ENCODE assay signal across 10 mouse cellular contexts in the genomic region with DNA sequence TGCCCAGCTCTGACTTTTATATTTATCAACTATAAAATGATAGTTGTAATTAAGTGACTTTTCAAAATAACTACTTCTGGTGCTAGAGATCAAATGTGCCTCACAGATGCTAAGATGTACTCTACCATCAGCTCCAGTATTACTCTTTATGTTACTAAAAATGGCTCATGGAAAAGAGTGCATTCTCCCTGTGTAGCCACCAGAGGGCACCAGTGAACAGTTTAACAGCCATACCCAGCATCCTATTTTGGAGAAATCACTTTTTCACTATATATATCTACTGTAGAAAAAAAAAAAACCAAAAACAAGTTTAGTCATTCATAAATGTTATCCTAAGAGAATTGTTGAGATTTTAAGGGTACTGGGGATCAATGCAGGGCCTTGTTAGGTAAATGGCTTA. TPM values are rescaled to one million over a fixed set of nuclear protein-coding genes. Genes with fewer than 3 reads are reported as not detected.
A peak's percentile ranks its signal among the peaks of the same experiment; 100 is the strongest.
DNase-seq lines count a peak whose midpoint lies in the region; ATAC-seq lines count a peak whose summit lies in the region.
"Had no signal": no experiment of that assay in that cellular context is flagged by ENCODE, and none has a peak within 500 bp of the region (broad histone marks: within the 10 kb centered on the region; RNA-seq: fewer than 3 reads in every experiment).

No protein-coding gene starts in this region.

- H3K4me2 ChIP-seq in hindbrain, embryonic 13.5 days: no peak overlapping the region
- H3K4me2 ChIP-seq: limb, embryonic 13.5 days; stomach, embryonic 15.5 days had no signal

- no peaks in the 10 kb centered on the region for H3K27me3 ChIP-seq in hindbrain, embryonic 10.5 days (ENCODE audit: insufficient read depth, poor library complexity, severe bottlenecking)
- H3K27me3 ChIP-seq in hindbrain, embryonic 13.5 days: no peaks in the 10 kb centered on the region
- H3K27me3 ChIP-seq: limb, embryonic 13.5 days; stomach, embryonic 15.5 days had no signal

- H3K4me1 ChIP-seq in hindbrain, embryonic 10.5 days (replicated peaks): peaks cover 31% of the 10 kb centered on the region
- H3K4me1 ChIP-seq in hindbrain, embryonic 13.5 days (replicated peaks): peaks cover 22% of the 10 kb centered on the region

- intact Hi-C loops in left cerebral cortex, postnatal 14 days (cut with DNase I): loop anchor here (5.0 kb wide), 2 partner anchors 81 to 761 kb away; a partner anchor contains a TSS

- DNase-seq in hindbrain, embryonic 10.5 days (ENCODE audit: low spot score): peak; percentile 34
- DNase-seq in B cell, adult 2 months: peak; percentile 78 to 79
- DNase-seq in R1 (ENCODE audit: low read depth, low spot score): peak; percentile 58
- DNase-seq in embryo, embryonic 9.5 days (ENCODE audit: extremely low spot score): peak; percentile 39
- DNase-seq in left cerebral cortex, postnatal 14 days (ENCODE audit: low spot score in 2 of 2): peak; percentile 64 to 72
- peak; percentile 39 for DNase-seq in retina, postnatal 7 days (ENCODE audit: low read depth, low spot score)
- no peak for DNase-seq in yolk sac, embryonic 10.5 days (ENCODE audit: low spot score)

- H3K9ac ChIP-seq in hindbrain, embryonic 13.5 days: no peak overlapping the region
- H3K9ac ChIP-seq: limb, embryonic 13.5 days; stomach, embryonic 15.5 days had no signal

- H3K36me3 ChIP-seq in hindbrain, embryonic 10.5 days: peaks cover 6% of the 10 kb centered on the region
- 0 out of 2 replicates have a peak, but pooled peaks cover under 1% of the 10 kb centered on the region for H3K36me3 ChIP-seq in hindbrain, embryonic 13.5 days
- H3K36me3 ChIP-seq: limb, embryonic 13.5 days; stomach, embryonic 15.5 days had no signal

- H3K9me3 ChIP-seq in hindbrain, embryonic 10.5 days: no peaks in the 10 kb centered on the region
- H3K9me3 ChIP-seq in hindbrain, embryonic 13.5 days: no peaks in the 10 kb centered on the region
- H3K9me3 ChIP-seq: limb, embryonic 13.5 days; stomach, embryonic 15.5 days had no signal

- ATAC-seq in hindbrain, embryonic 13.5 days (ENCODE audit: low FRiP score): no peak

- no peak overlapping the region for H3K27ac ChIP-seq in hindbrain, embryonic 10.5 days
- no peak overlapping the region for H3K27ac ChIP-seq in hindbrain, embryonic 13.5 days
- H3K27ac ChIP-seq: limb, embryonic 13.5 days; stomach, embryonic 15.5 days had no signal

- no peak overlapping the region for H3K4me3 ChIP-seq in hindbrain, embryonic 10.5 days
- no peak overlapping the region for H3K4me3 ChIP-seq in hindbrain, embryonic 13.5 days
- H3K4me3 ChIP-seq: limb, embryonic 13.5 days; stomach, embryonic 15.5 days had no signal

RNA-seq across cellular contexts. Expression of a gene that starts 2.7 kb away (rescaled TPM):
- 11.8 and 14.4 TPM in 2 replicates for polyA plus RNA-seq in hindbrain, embryonic 10.5 days (2016; fragmentation: Nextera tagmentation; extraction: Ambion mirVana)
- 23.9 TPM in 2 replicates for polyA plus RNA-seq in hindbrain, embryonic 13.5 days (2015; fragmentation: Nextera tagmentation; extraction: Ambion mirVana)
- 10 to 100 TPM; 21.1 to 21.7 TPM for total RNA-seq in left cerebral cortex, postnatal 14 days (2021)
